Mouse (Mus musculus) megakaryocyte, embryonic 14.5 days (primary cell): Measurements from ENCODE around the gene Rxfp4. TPM values are rescaled to one million over a fixed set of nuclear protein-coding genes. Genes with fewer than 3 reads are reported as not detected.
A peak's percentile ranks its signal among the peaks of the same experiment; 100 is the strongest.

Source experiments
- H3K27me3 ChIP-seq: replicated peaks from 2 replicates; pipeline ENCODE3; 2012; ENCODE audit warnings: inconsistent platforms
- H3K36me3 ChIP-seq: replicated peaks from 2 replicates; pipeline ENCODE3; 2012; ENCODE audit warnings: low read length, inconsistent platforms, mixed read lengths
- H3K4me1 ChIP-seq: 2 replicates; pipeline ENCODE4 v1.6.1; 2012; ENCODE audit warnings: inconsistent platforms
- H3K4me3 ChIP-seq: replicated peaks from 2 replicates; pipeline ENCODE3; 2012; ENCODE audit warnings: moderate library complexity, mild to moderate bottlenecking, inconsistent platforms
- H3K9me3 ChIP-seq: 2 replicates; pipeline ENCODE4 v1.6.1; 2012; ENCODE audit warnings: inconsistent platforms
- FLI1 ChIP-seq: IDR thresholded peaks from 2 replicates; pipeline ENCODE4 v1.6.1; 2012; ENCODE audit warnings: low read length, inconsistent platforms, mixed read lengths
- GATA1 ChIP-seq: IDR thresholded peaks from 3 replicates; pipeline ENCODE4 v1.6.1; 2012; ENCODE audit warnings: mixed read lengths, low read length, inconsistent platforms, borderline replicate concordance
- polyA plus RNA-seq: library from polyadenylated mRNA; stranded (reverse); fragments of >175 nt; gene quantifications from 2 replicates; pipeline ENCODE4 v1.2.3, GENCODE M21; 2012; ENCODE audit warnings: low replicate concordance; ENCODE audit not compliant: insufficient read depth

Rxfp4 gene
- polyA plus RNA-seq, 1 experiment = not detected

DNA sequence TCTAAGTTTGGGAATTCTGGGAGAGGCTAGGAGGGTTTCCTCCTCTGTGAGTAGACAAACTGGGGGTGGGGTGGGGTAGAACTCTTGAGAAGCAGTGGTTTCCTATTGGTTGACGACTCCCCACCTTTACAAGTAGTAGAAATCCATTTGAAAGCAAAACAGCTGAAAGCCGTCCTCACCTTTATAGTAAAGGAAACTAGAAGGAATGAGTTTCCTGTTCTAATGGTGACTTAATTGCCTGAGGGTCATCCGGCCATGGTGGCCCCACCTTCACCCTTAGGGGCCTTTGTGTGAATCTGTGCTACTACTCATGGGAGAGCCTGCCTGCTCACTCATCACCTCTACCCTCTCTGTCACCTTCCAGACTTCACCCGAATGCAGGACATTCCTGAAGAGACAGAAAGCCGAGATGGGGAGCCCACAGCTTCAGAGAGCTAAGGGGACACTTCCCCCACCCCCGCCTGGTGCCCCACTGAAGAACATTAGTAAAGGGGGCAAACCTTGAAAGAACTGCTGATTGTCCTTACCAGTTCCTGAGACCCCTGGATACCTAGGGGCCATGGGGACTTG is 6.4 kb downstream of the Rxfp4 start:
- Histone ChIP-seq H3K4me1 (peaks cover 53% of the 10 kb centered on the region), H3K9me3 (no peaks in the 10 kb centered on the region), H3K27me3 (no peaks in the 10 kb centered on the region), H3K36me3 (peaks cover 91% of the 10 kb centered on the region), H3K4me3 (no peak overlapping the region)
- no peak for TF ChIP-seq FLI1
- no peak for TF ChIP-seq GATA1

GRCm38 (mm10) chr3:88645937-88646336 is 7.0 kb downstream of the Rxfp4 start:
- peaks cover 95% of the 10 kb centered on the region for H3K36me3 ChIP-seq
- peaks cover 47% of the 10 kb centered on the region for H3K4me1 ChIP-seq
- no peak overlapping the region for H3K4me3 ChIP-seq
- H3K9me3 ChIP-seq = no peaks in the 10 kb centered on the region
- TF ChIP-seq FLI1 (no peak), GATA1 (no peak)
- no peaks in the 10 kb centered on the region for H3K27me3 ChIP-seq

DNA sequence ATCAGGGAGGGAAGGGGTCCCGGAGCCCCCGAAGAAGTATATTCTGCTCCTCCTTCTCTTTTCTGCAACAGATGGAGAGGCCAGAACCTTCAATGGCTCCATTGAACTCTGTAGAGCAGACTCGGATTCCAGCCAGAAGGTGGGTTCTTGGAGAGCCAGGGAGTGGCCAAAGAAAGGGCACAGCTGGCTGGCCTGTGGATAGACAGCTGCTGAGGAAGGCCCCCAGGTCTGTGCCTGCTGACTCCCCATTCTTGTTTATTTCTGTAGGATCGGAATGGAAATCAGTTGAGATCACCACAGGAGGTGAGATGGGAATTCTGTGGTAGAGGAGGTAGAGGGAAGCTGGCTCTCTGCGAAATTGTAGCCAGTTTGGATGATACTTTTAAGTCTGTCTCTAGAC is 9.9 kb downstream of the Rxfp4 start:
- Histone ChIP-seq H3K27me3 (no peaks in the 10 kb centered on the region), H3K4me3 (no peak overlapping the region), H3K9me3 (no peaks in the 10 kb centered on the region), H3K4me1 (peaks cover 28% of the 10 kb centered on the region), H3K36me3 (peaks cover 96% of the 10 kb centered on the region)
- TF ChIP-seq GATA1 = no peak
- TF ChIP-seq FLI1 = no peak

DNA sequence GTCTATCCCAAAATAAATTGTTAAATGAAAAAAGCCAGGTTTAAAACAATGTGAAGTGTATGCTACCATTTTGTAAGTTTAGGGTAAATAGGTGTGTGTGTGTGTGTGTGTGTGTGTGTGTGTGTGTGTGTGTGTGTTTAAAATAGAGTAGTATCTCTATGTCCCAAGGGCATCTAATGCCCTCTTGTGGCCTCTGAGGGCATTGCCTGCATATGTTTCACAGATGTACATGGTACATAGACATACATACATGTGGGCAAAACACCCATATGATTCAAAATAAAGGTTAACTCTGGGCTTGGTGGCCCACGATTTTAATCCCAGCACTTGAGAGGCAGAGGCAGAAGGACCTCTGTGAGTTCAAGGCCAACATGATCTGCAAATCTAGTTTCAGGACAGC is 12.3 kb downstream of the Rxfp4 start:
- Histone ChIP-seq H3K4me3 (no peak overlapping the region), H3K27me3 (no peaks in the 10 kb centered on the region), H3K36me3 (peaks cover 95% of the 10 kb centered on the region), H3K4me1 (peaks cover 13% of the 10 kb centered on the region), H3K9me3 (no peaks in the 10 kb centered on the region)
- TF ChIP-seq FLI1 = no peak
- TF ChIP-seq GATA1 = no peak

DNA sequence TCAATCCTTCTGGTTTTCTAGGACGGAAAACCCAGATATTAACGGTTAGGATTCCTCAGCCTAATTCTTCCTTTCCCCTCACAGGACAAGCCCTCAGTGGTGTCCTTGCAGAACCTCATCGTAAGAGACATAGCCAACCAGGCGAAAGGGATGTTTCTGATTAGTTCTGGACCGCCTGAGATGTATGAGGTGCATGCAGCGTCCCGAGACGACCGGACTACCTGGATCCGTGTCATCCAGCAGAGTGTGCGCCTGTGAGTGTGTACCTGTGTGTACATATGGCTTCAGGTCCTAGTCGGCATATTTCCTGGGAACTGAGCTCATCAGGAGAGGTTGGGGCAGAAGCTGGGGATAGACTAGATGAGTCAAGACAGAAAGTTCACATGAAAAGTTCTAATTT is 13.7 kb downstream of the Rxfp4 start:
- TF ChIP-seq GATA1 (no peak), FLI1 (no peak)
- peaks cover 95% of the 10 kb centered on the region for H3K36me3 ChIP-seq

DNA sequence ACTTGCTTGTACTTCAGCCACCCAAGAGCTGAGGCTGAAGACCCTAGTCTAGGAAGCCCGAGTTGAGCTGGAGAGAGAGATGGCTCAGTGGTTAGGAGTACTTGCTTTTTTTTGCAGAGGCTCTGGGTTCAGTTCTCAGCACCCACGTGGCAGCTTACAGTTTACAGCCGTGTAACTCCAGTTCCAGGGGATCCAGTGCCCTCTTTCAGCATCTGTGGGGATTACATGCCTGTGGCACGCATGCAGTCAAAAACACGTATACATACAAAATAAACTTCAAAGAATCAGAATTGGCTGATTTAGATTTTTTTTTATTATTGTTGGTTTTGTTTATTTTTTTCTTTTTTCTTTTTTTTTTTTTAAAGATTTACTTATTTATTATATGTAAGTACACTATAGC is 15.8 kb downstream of the Rxfp4 start:
- Histone ChIP-seq H3K27me3 (no peaks in the 10 kb centered on the region), H3K4me1 (peaks cover 46% of the 10 kb centered on the region), H3K9me3 (no peaks in the 10 kb centered on the region), H3K4me3 (no peak overlapping the region), H3K36me3 (peaks cover 95% of the 10 kb centered on the region)
- TF ChIP-seq GATA1 (no peak), FLI1 (no peak)

More for the DNA sequence above, 13.7 kb downstream of the Rxfp4 start:
- no peak overlapping the region for H3K4me3 ChIP-seq
- H3K4me1 ChIP-seq = peaks cover 27% of the 10 kb centered on the region
- H3K27me3 ChIP-seq = no peaks in the 10 kb centered on the region
- no peaks in the 10 kb centered on the region for H3K9me3 ChIP-seq

GRCm38 (mm10) chr3:88636555-88636986 is 16.4 kb downstream of the Rxfp4 start:
- Histone ChIP-seq H3K27me3 (no peaks in the 10 kb centered on the region), H3K36me3 (peaks cover 95% of the 10 kb centered on the region), H3K4me3 (no peak overlapping the region), H3K9me3 (no peaks in the 10 kb centered on the region), H3K4me1 (peaks cover 52% of the 10 kb centered on the region)
- TF ChIP-seq GATA1 (no peak), FLI1 (no peak)

GRCm38 (mm10) chr3:88635506-88636275 is 17.3 kb downstream of the Rxfp4 start:
- no peaks in the 10 kb centered on the region for H3K27me3 ChIP-seq
- TF ChIP-seq GATA1 (no peak), FLI1 (no peak)
- H3K4me3 ChIP-seq = no peak overlapping the region
- peaks cover 60% of the 10 kb centered on the region for H3K4me1 ChIP-seq
- no peaks in the 10 kb centered on the region for H3K9me3 ChIP-seq
- peaks cover 97% of the 10 kb centered on the region for H3K36me3 ChIP-seq

- Histone ChIP-seq H3K27me3 (no peaks in the 10 kb centered on the region), H3K9me3 (no peaks in the 10 kb centered on the region), H3K36me3 (peaks cover 97% of the 10 kb centered on the region)
Measured at GRCm38 (mm10) chr3:88633056-88633455, 19.9 kb downstream of the Rxfp4 start.

GRCm38 (mm10) chr3:88631921-88632587 is 20.9 kb downstream of the Rxfp4 start:
- TF ChIP-seq FLI1 (no peak), GATA1 (no peak)
- Histone ChIP-seq H3K27me3 (no peaks in the 10 kb centered on the region), H3K4me3 (peak overlapping the region; percentile 86), H3K4me1 (peaks cover 91% of the 10 kb centered on the region), H3K36me3 (peaks cover 94% of the 10 kb centered on the region), H3K9me3 (no peaks in the 10 kb centered on the region)

More at GRCm38 (mm10) chr3:88633056-88633455, 19.9 kb downstream of the Rxfp4 start:
- Histone ChIP-seq H3K4me1 (peaks cover 81% of the 10 kb centered on the region), H3K4me3 (no peak overlapping the region)
- TF ChIP-seq GATA1 (no peak), FLI1 (no peak)
